Mouse (Mus musculus) olfactory bulb, adult 2 months (tissue): Measurements from ENCODE around the gene Stpg3.

ENCODE experiments used
- CTCF ChIP-seq: fragments of 200-500 bp; IDR thresholded peaks from 2 replicates; pipeline ENCODE4 v1.5.1; 2012; ENCODE audit warnings: low read depth, mild to moderate bottlenecking, low read length, moderate library complexity; ENCODE audit not compliant: insufficient read depth
- POLR2A ChIP-seq: fragments of 200-500 bp; IDR thresholded peaks from 2 replicates; pipeline ENCODE4 v1.6.1; 2012; ENCODE audit warnings: mild to moderate bottlenecking, low read depth, low read length, moderate library complexity; ENCODE audit not compliant: insufficient read depth

GRCm38 (mm10) chr2:25224766-25225752 is 10.6 kb upstream of the Stpg3 start:
- 0 out of 2 replicates have a peak, but pooled peaks have one; percentile 45 for TF ChIP-seq POLR2A
- TF ChIP-seq CTCF = no peak
